Mouse (Mus musculus): ENCODE data around the gene Wdr60. TPM values are rescaled to one million over a fixed set of nuclear protein-coding genes. Genes with fewer than 3 reads are reported as not detected.

Gene Wdr60
- 19.6 and 20.2 TPM in 2 replicates for polyA plus RNA-seq (2015; fragmentation: Nextera tagmentation; extraction: Ambion mirVana)

DNA sequence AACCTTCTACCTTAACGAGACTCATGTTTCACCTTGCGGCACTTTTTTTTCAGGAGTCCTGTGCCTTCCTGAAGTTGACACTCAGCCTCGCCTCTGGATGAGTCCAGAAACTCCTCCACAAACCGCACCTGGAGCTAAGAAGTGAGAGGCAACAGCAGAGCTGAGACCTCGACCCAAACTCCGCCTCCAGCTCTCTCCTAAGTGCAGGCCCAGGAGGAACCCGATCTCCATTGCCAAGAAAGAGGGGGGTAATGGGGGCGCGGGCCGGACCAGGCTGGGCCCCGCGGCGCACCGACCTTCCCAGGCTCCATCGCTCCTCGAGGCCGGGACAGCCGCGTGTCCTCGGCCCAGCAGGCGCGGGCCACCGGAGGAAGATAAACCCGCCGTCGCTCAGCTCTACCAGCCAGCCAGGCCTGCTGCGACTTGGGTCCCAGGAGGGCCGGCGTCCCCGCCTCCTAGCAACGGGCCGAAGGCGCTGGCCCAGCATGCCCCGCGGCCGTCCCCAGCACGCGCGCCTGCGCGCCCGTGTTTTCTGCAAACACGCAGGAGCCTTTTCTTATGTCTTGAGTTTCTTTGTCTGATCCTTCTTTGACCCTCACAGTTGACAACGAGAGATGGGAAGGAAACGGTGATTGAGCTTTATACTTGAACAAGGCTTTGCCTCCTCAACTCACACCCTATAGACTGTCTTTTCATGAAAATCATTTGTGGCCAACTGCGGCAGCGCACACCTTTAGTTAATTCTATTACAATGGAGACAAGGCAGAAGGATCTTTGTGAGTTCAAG, at the start of gene Wdr60:
Gene Wdr60 (minus strand): TSS at position 468 of the 787 bp plus-strand sequence.
- peak within 1 kb of the TSS; percentile 74 for H3K4me2 ChIP-seq
- peak within 1 kb of the TSS; percentile 90 for H3K27ac ChIP-seq
- no peaks in the 10 kb centered on the region for H3K36me3 ChIP-seq
- H3K4me3 ChIP-seq (replicated peaks): peak within 1 kb of the TSS; percentile 84
- H3K9me3 ChIP-seq (replicated peaks): no peaks in the 10 kb centered on the region
- peak; percentile 99 for ATAC-seq (replicated peaks; ENCODE audit: low FRiP score)
- H3K9ac ChIP-seq: peak within 1 kb of the TSS; percentile 76
- H3K4me1 ChIP-seq: 0 out of 2 replicates have a peak, but pooled peaks cover 2% of the 10 kb centered on the region
- WGBS: 3% methylated on average over 44 of the region's 47 CpGs
- H3K27me3 ChIP-seq: no peaks in the 10 kb centered on the region

DNA sequence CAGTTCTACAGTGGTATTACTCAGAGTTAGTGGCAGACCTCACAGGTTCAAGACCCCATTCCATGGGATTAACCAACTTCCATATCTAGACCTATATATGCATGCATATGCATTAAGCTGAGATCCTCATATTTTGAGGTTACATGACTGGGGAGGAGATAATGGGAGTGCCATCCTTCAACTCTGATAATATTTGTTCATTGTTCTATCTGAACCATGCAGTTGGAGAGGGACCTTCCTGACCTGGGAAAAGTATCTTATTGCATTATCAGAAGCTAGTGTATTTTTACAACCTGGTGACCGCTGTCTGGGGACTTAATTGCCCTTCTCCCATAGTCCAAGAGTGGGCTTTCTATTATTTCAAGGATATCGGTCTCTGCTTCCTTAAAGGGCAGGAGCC, 45.8 kb upstream of the Wdr60 start:
- Histone ChIP-seq H3K36me3 (no peaks in the 10 kb centered on the region), H3K4me2 (no peak overlapping the region), H3K4me3 (replicated peaks) (no peak overlapping the region), H3K4me1 (no peaks in the 10 kb centered on the region), H3K9me3 (replicated peaks) (no peaks in the 10 kb centered on the region), H3K27ac (no peak overlapping the region), H3K9ac (no peak overlapping the region), H3K27me3 (no peaks in the 10 kb centered on the region)
- no peak for ATAC-seq (replicated peaks; ENCODE audit: low FRiP score)
- 25% methylated on average over 2 of the region's 2 CpGs for WGBS

DNA sequence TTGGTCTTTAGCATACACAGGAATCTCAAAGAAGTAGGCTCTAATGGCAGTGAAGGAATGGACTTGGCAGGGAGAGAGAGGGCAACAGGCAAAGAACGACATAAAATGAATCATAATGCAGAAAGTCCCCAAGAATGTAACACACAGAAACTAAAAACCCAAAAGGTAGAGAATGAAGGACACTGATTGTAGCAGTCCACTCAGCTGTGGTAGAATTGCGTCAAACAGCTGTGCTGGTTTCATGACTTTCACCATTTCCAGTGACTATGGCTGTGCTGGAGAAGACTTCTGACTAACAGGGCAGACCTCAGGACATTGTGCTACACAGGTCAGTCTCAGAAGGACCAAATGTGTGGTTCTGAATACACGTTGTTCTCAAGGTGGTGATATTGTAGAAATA, 45.0 kb upstream of the Wdr60 start:
- no peak overlapping the region for H3K9ac ChIP-seq
- H3K4me3 ChIP-seq (replicated peaks): no peak overlapping the region
- H3K36me3 ChIP-seq: no peaks in the 10 kb centered on the region
- H3K4me1 ChIP-seq: no peaks in the 10 kb centered on the region
- H3K9me3 ChIP-seq (replicated peaks): no peaks in the 10 kb centered on the region
- 81% methylated on average over 3 of the region's 3 CpGs for WGBS
- no peak overlapping the region for H3K4me2 ChIP-seq
- H3K27ac ChIP-seq: no peak overlapping the region
- no peaks in the 10 kb centered on the region for H3K27me3 ChIP-seq
- ATAC-seq (replicated peaks; ENCODE audit: low FRiP score): no peak

DNA sequence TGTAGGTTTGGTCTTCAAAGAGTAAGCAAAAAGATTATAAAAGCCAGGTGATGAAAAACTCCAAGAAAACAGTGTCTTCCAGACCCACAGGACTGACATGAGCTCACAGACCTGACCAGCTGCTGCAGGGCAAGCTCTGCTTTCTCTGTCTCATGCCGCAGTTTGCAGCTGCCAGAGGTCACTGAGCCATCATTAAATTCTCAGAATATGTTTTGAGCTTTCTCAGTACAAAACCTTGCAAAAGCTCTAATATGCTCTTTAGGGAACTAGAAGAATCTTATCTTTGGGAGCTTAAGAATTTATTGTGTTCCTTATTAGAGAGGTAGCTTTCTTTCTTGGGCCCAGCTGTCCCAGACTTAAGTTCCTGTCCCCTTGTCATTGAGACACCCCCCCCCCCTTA, 43.2 kb upstream of the Wdr60 start:
- no peaks in the 10 kb centered on the region for H3K9me3 ChIP-seq (replicated peaks)
- WGBS: 32% methylated on average over 1 of the region's 1 CpGs
- H3K4me2 ChIP-seq: no peak overlapping the region
- H3K27ac ChIP-seq: no peak overlapping the region
- ATAC-seq (replicated peaks; ENCODE audit: low FRiP score): no peak
- H3K9ac ChIP-seq: no peak overlapping the region
- no peaks in the 10 kb centered on the region for H3K4me1 ChIP-seq
- no peaks in the 10 kb centered on the region for H3K27me3 ChIP-seq
- no peak overlapping the region for H3K4me3 ChIP-seq (replicated peaks)
- no peaks in the 10 kb centered on the region for H3K36me3 ChIP-seq

DNA sequence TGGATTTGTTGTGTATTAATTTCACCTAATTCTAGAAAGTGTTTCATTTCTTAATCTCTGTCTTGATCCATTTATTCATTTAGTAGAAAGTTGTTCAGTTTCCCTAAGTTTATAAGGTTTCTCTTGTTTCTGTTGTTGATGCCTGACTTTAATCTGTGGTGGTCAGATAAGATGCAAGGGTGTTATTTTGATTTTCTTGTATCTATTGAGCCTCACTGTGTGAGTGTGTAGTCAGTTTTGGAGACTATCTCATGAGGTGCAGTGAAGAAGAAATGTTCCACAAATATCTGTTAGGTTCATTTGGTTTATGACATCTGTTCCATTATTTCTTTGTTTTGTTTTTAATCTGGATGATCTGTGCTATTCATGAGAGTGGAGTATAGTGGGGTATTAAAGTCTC, 39.4 kb upstream of the Wdr60 start:
- Histone ChIP-seq H3K27me3 (no peaks in the 10 kb centered on the region), H3K4me2 (no peak overlapping the region), H3K27ac (no peak overlapping the region), H3K9ac (no peak overlapping the region), H3K4me3 (replicated peaks) (no peak overlapping the region), H3K9me3 (replicated peaks) (no peaks in the 10 kb centered on the region; the same call in 1 of the 2 replicates), H3K36me3 (no peaks in the 10 kb centered on the region), H3K4me1 (no peaks in the 10 kb centered on the region)
- no peak for ATAC-seq (replicated peaks; ENCODE audit: low FRiP score)

DNA sequence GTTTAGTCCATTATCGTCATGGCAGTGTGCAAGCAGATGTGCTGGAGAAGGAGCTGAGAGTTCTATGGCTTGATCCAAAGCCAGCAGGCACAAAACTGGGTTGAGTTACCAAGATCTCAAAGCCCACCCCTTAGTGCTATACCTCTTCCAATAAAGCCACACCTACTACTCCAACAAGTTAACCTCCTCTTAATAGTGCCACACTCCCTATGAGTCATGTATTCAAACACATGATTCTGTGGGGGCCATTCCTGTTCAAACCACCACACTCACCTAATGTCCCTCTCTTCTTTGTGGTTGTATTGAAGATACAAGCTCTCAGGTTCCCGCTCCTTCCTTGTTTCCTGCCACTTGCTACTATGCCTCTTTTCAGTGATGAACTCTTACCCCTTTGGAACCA, 37.1 kb upstream of the Wdr60 start:
- Histone ChIP-seq H3K27me3 (no peaks in the 10 kb centered on the region), H3K4me3 (replicated peaks) (no peak overlapping the region), H3K9me3 (replicated peaks) (no peaks in the 10 kb centered on the region; the same call in 1 of the 2 replicates), H3K4me2 (no peak overlapping the region), H3K27ac (no peak overlapping the region), H3K4me1 (no peaks in the 10 kb centered on the region), H3K9ac (no peak overlapping the region), H3K36me3 (no peaks in the 10 kb centered on the region)
- ATAC-seq (replicated peaks; ENCODE audit: low FRiP score): no peak
- 90% methylated on average over 2 of the region's 2 CpGs for WGBS

DNA sequence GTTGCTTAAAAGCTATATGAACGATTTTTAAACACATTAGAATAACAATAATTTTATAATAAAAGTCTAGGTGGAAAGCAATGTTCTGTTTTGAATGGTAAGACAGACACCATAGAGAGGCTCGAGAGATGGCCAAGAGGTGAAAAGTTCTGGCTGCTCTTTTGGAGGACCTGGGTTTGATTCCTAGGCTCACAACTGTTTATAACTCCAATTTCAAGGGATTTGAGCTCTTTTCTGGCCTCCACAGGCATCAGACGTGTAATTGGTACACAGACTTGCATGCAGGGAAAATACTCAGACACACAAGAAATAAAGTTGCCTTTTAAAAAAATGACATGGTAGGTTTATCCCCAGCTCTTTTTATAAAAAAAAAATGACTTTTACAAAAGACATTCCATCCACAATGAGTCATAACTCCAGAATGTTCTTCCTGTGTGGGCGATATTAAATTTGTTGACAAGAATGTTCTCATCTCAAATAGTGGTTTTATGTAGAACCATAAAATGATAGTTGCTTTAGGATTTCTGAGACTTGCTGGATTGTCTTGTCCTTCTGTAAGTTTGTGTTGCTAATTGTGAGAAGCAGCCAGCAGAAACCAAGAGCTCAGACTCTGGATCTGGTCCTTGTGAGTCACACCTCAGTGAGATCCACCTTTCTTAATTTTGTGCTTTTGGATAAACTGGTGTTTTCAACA, 30.9 kb upstream of the Wdr60 start:
- H3K27ac ChIP-seq: no peak overlapping the region

DNA sequence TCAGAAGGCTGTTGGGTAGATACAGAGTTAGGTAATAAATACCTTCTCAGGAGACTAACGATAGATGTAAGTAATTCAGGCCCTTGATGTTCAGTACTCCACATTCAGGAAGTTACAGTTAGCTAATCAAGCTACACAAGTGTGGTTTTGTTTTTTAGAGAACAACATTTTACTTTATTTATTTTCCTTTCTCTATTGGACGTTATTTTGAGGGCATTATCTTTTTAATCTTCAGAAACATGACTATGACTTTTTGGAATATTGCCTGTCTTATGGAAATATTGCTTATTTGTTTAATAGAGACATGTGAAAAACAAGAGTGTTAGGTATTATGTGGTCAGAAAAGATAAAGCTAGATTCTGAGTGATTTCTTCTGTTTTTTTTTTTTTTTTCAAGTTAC, 30.4 kb upstream of the Wdr60 start:
- Histone ChIP-seq H3K27me3 (no peaks in the 10 kb centered on the region), H3K4me1 (no peaks in the 10 kb centered on the region), H3K4me3 (replicated peaks) (no peak overlapping the region), H3K9ac (no peak overlapping the region), H3K36me3 (no peaks in the 10 kb centered on the region), H3K9me3 (replicated peaks) (no peaks in the 10 kb centered on the region), H3K27ac (no peak overlapping the region), H3K4me2 (no peak overlapping the region)
- ATAC-seq (replicated peaks; ENCODE audit: low FRiP score): no peak
- 63% methylated on average over 2 of the region's 2 CpGs for WGBS

More for the DNA sequence above, 30.9 kb upstream of the Wdr60 start:
- Histone ChIP-seq H3K9ac (no peak overlapping the region), H3K36me3 (no peaks in the 10 kb centered on the region), H3K27me3 (no peaks in the 10 kb centered on the region), H3K4me2 (no peak overlapping the region), H3K9me3 (replicated peaks) (no peaks in the 10 kb centered on the region; the same call in 1 of the 2 replicates), H3K4me1 (no peaks in the 10 kb centered on the region), H3K4me3 (replicated peaks) (no peak overlapping the region)
- no peak for ATAC-seq (replicated peaks; ENCODE audit: low FRiP score)
- 76% methylated on average over 4 of the region's 4 CpGs for WGBS

DNA sequence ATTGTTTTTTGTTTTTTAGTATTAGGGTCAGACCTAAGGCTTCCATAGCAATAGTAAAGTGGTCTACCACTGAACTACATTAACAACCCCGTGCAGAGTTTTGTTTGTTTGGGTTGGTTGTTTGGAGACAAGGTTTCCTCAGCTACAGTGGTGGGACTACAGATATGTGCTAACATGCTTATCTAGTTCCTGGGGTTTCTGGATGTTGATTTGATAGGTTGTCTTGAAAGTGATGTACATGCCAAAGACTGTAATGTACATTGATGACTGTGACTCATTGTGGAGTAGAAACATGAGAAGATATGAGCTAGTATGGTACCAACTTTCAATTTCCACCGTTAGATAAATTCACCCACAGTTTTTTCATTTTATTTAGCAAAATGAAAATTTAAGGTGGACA, 20.7 kb upstream of the Wdr60 start:
- ATAC-seq (replicated peaks; ENCODE audit: low FRiP score): no peak
- no peak overlapping the region for H3K27ac ChIP-seq
- 83% methylated on average over 2 of the region's 2 CpGs for WGBS
- H3K9ac ChIP-seq: no peak overlapping the region
- H3K9me3 ChIP-seq (replicated peaks): no peaks in the 10 kb centered on the region
- H3K36me3 ChIP-seq: no peaks in the 10 kb centered on the region
- no peak overlapping the region for H3K4me2 ChIP-seq
- peaks cover 5% of the 10 kb centered on the region for H3K4me1 ChIP-seq
- H3K27me3 ChIP-seq: no peaks in the 10 kb centered on the region
- H3K4me3 ChIP-seq (replicated peaks): no peak overlapping the region

DNA sequence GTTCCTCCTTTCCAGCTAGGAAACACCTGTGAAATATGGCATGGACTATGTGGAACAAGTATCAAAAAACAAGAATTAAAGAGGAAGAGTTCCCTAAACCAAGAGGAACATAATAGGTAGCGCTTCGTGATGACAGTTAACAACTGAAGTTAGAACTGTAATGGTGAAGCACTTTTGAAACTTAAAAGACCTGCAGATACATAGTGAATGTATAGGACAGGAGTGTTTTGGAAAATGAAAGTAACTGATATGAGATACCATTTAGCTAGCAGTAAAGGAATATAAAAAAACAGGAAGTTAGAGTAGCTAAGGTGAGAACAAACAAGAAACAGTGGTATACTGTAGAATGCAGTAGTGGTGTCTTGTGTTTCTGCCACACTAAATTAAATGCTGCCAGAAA, 20.0 kb upstream of the Wdr60 start:
- no peak overlapping the region for H3K4me3 ChIP-seq (replicated peaks)
- H3K36me3 ChIP-seq: no peaks in the 10 kb centered on the region
- peaks cover 5% of the 10 kb centered on the region for H3K4me1 ChIP-seq
- H3K27me3 ChIP-seq: no peaks in the 10 kb centered on the region
- no peaks in the 10 kb centered on the region for H3K9me3 ChIP-seq (replicated peaks)
- H3K4me2 ChIP-seq: no peak overlapping the region; the same call in 1 of the 2 replicates
- WGBS: 88% methylated on average over 2 of the region's 2 CpGs
- ATAC-seq (replicated peaks; ENCODE audit: low FRiP score): no peak
- H3K9ac ChIP-seq: no peak overlapping the region
- H3K27ac ChIP-seq: no peak overlapping the region

DNA sequence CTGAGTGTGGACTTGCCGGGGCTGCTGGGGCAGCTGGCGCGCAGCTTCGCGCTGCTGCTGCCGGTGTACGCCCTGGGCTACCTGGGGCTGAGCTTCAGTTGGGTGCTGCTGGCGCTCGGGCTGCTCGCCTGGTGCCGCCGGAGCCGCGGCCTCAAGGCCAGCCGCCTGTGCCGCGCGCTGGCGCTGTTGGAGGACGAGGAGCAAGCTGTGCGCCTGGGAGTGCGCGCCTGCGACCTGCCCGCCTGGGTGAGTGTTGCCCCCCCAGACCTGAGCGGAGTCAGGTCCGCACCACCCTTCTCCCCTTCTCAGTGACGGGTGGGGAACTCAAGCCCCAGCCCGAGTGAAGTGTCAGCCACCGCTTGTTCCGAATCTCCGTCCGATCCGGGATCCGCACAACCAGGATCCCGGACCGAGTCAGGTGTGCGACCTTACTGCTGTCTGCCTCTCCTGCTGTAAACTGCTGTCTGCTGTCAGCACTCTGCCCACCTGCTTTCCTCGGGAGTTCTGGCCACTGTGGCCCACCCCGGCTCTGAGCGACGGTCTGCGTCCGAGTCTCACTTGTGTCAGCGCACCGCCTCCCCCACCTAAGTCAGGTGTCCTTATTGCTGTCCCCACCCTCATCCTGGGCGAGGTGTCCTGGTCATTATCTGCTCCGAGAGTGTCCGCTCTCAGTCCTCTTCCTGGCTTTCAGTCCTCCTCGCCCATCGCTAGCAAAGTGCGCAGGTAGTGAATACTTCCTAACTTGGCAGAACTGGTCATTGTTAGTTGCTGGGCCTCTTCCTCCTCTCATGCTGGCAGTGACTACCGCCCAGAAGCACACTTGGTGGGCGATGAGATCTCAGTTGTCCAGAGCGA, 18.8 kb upstream of the Wdr60 start:
- H3K9ac ChIP-seq: peak overlapping the region; percentile 86
- H3K9me3 ChIP-seq (replicated peaks): no peaks in the 10 kb centered on the region
- H3K27me3 ChIP-seq: no peaks in the 10 kb centered on the region
- peaks cover 5% of the 10 kb centered on the region for H3K4me1 ChIP-seq
- peak overlapping the region; percentile 98 for H3K27ac ChIP-seq
- peak overlapping the region; percentile 84 for H3K4me3 ChIP-seq (replicated peaks)
- H3K4me2 ChIP-seq: peak overlapping the region; percentile 86
- no peaks in the 10 kb centered on the region for H3K36me3 ChIP-seq
- ATAC-seq (replicated peaks; ENCODE audit: low FRiP score): peak; percentile 72
- under 1% methylated on average over 51 of the region's 55 CpGs for WGBS
